Mouse (Mus musculus) kidney, adult 9 months (tissue): ENCODE measurements at regions not wholly inside any gene's neighbourhood (a gene's known extent, or its start where the extent isn't known, plus 50 kb on each side); places are given as distances from the start of the nearest gene placed in this dataset.
"Not testable (repeated sequence)": the region's sequence is repeated elsewhere in the genome, so short reads cannot be mapped to it uniquely, and the experiment has no call there.

Experiments
- DNase-seq: peaks from one replicate; pipeline ENCODE4 v3.0.0; 2022

DNA sequence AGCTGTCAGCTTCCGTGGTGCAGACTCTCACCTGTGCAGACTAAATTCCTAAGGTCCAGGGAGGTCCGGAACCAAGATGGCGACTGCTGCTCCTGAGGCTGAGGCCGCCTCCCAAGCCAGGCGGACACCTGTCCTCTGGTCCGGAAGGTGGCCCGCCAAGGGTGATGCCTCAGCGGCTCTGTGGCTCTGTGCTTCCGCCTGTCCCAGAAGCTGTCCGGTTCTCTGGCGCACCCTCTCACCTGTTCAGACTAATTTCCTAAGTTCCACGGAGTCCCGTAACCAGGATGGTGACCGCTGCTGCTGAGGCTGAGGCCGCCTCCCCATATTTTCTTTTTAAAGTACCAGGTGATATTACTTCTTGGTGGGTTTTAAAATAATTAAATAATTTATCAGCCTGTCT is 65.4 kb upstream of the B3galnt2 start:
- not testable (repeated sequence) for DNase-seq

DNA sequence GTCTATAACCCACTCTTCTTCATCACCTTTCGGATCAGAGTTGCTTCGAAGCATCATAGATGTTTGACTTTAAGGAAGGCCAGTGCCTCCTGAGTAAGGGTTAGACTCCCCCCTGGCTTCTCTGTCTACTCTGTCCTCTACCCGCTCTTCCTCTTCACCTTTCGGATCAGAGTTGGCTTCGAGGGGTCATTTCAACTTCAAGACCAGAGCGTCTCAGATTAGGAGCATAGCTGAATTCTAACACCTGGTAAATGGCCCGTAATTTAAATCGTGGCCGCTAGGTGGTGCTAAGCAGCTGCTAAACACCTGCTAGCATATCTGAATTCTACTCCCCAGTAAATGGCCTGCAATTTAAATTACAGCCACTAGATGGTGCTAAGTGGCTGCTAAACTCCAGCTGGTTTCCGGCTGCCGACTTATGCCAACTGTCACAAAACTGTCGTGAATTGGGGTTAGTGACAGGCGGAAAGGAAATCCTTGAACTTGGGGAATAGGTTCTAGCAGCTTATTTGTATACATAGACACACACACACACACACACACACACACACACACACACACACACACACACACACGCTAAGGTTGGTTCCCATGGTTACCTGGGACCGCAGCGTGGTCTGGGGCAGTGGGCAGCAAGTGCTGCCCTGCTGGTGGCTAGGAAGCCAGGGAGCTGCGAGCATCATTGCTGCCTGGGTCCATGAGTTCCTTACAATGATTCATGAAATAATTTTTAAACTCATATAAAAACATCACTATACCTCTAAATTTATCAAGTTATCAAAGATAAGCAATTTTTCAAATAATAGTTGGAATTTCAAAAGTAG is 64.8 kb upstream of the B3galnt2 start:
- peak; percentile 99 for DNase-seq

DNA sequence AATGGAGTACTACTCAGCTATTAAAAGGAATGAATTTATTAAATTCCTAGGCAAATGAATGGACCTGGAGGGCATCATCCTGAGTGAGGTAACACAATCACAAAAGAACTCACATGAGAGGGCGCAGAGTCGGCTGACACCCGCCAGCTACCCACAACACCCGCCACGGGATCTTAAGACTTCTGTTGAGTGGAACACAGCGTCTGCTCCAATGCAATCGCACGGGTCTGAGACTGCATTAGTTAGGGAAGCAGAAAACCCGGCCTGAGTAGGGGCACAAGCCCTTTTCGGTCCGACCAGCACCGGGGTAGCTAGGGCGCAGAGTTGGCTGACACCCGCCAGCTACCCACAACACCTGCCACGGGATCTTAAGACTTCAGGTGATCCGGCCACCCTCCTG is 52.1 kb upstream of the B3galnt2 start:
- DNase-seq: not testable (repeated sequence)
